ENCODE assay signal across 21 mouse cellular contexts in genomic region chr17:4214970-4215369, GRCm38 (mm10).
DNase-seq lines count a peak whose midpoint lies in the region; ATAC-seq lines count a peak whose summit lies in the region.
"Had no signal": no experiment of that assay in that cellular context is flagged by ENCODE, and none has a peak within 500 bp of the region (broad histone marks: within the 10 kb centered on the region; RNA-seq: fewer than 3 reads in every experiment).

No protein-coding gene starts in this region.

- WGBS in midbrain, embryonic 12.5 days, result 62% methylated on average over 8 of the region's 8 CpGs
- 42% methylated on average over 8 of the region's 8 CpGs for WGBS in midbrain, embryonic 15.5 days
- WGBS in forebrain, embryonic 12.5 days, result 17% methylated on average over 8 of the region's 8 CpGs
- WGBS in forebrain, embryonic 15.5 days, result 9% methylated on average over 8 of the region's 8 CpGs

- no peaks in the 10 kb centered on the region for H3K9me3 ChIP-seq in midbrain, embryonic 12.5 days
- no peaks in the 10 kb centered on the region for H3K9me3 ChIP-seq in midbrain, embryonic 15.5 days
- H3K9me3 ChIP-seq in forebrain, embryonic 12.5 days, result no peaks in the 10 kb centered on the region
- no peaks in the 10 kb centered on the region for H3K9me3 ChIP-seq in forebrain, embryonic 15.5 days
- H3K9me3 ChIP-seq: heart, embryonic 10.5 days; heart, embryonic 13.5 days; hindbrain, embryonic 12.5 days; hindbrain, embryonic 15.5 days had no signal

- no peak overlapping the region for H3K9ac ChIP-seq in midbrain, embryonic 12.5 days (replicated peaks)
- H3K9ac ChIP-seq in midbrain, embryonic 15.5 days, result no peak overlapping the region
- H3K9ac ChIP-seq in forebrain, embryonic 12.5 days, result no peak overlapping the region
- no peak overlapping the region for H3K9ac ChIP-seq in forebrain, embryonic 15.5 days (replicated peaks)
- H3K9ac ChIP-seq: heart, embryonic 13.5 days; hindbrain, embryonic 12.5 days; hindbrain, embryonic 15.5 days had no signal

- no peaks in the 10 kb centered on the region for H3K27me3 ChIP-seq in midbrain, embryonic 12.5 days
- H3K27me3 ChIP-seq in midbrain, embryonic 15.5 days (replicated peaks), result no peaks in the 10 kb centered on the region
- H3K27me3 ChIP-seq in forebrain, embryonic 12.5 days, result no peaks in the 10 kb centered on the region
- H3K27me3 ChIP-seq in forebrain, embryonic 15.5 days, result no peaks in the 10 kb centered on the region
- H3K27me3 ChIP-seq: heart, embryonic 13.5 days; hindbrain, embryonic 12.5 days; hindbrain, embryonic 15.5 days had no signal

- peak; percentile 41; the same call in 1 of the 2 replicates for ATAC-seq in midbrain, embryonic 12.5 days (ENCODE audit: low FRiP score, low read depth)
- ATAC-seq in midbrain, embryonic 15.5 days (replicated peaks), result no peak
- ATAC-seq in forebrain, embryonic 12.5 days (ENCODE audit: low FRiP score), result no peak; the same call in 1 of the 2 replicates
- 0 out of 2 replicates have a peak, but pooled peaks have one; percentile 38 for ATAC-seq in forebrain, embryonic 15.5 days (replicated peaks)
- ATAC-seq: CD4-positive, CD25-positive, alpha-beta regulatory T cell, adult 4 months; intestine, postnatal 0 days had no signal

- no peaks in the 10 kb centered on the region for H3K36me3 ChIP-seq in midbrain, embryonic 12.5 days
- no peaks in the 10 kb centered on the region for H3K36me3 ChIP-seq in midbrain, embryonic 15.5 days (replicated peaks)
- H3K36me3 ChIP-seq in forebrain, embryonic 12.5 days (replicated peaks), result no peaks in the 10 kb centered on the region
- H3K36me3 ChIP-seq in forebrain, embryonic 15.5 days, result no peaks in the 10 kb centered on the region
- H3K36me3 ChIP-seq: heart, embryonic 10.5 days; heart, embryonic 13.5 days; hindbrain, embryonic 12.5 days; hindbrain, embryonic 15.5 days had no signal

- H3K27ac ChIP-seq in midbrain, embryonic 12.5 days (replicated peaks), result no peak overlapping the region
- no peak overlapping the region for H3K27ac ChIP-seq in midbrain, embryonic 15.5 days
- peak overlapping the region; percentile 63 for H3K27ac ChIP-seq in forebrain, embryonic 12.5 days
- no peak overlapping the region for H3K27ac ChIP-seq in forebrain, embryonic 15.5 days (replicated peaks)
- H3K27ac ChIP-seq: heart, adult 2 months; heart, embryonic 10.5 days; heart, embryonic 13.5 days; hindbrain, embryonic 12.5 days; hindbrain, embryonic 15.5 days had no signal

- H3K4me1 ChIP-seq in midbrain, embryonic 12.5 days, result peaks cover 4% of the 10 kb centered on the region
- H3K4me1 ChIP-seq in midbrain, embryonic 15.5 days, result peaks cover 12% of the 10 kb centered on the region
- H3K4me1 ChIP-seq in forebrain, embryonic 12.5 days, result peaks cover 17% of the 10 kb centered on the region; the same call in 1 of the 2 replicates
- H3K4me1 ChIP-seq in forebrain, embryonic 15.5 days, result peaks cover 14% of the 10 kb centered on the region
- H3K4me1 ChIP-seq: heart, embryonic 10.5 days; hindbrain, embryonic 12.5 days had no signal

- no peak for DNase-seq in cerebellum, postnatal 10 days
- DNase-seq in ovary, postnatal 10 days (ENCODE audit: low spot score), result no peak
- DNase-seq: adrenal gland, adult 2 months; adrenal gland, postnatal 25 days; cerebellum, adult 2 months; cerebellum, adult 9-11 months; cerebellum, postnatal 36 days; embryo, embryonic 11 days; gastrocnemius, postnatal 25 days; heart, adult 2 months; kidney, adult 2 months had no signal

- H3K4me2 ChIP-seq in midbrain, embryonic 12.5 days (replicated peaks), result no peak overlapping the region
- H3K4me2 ChIP-seq in midbrain, embryonic 15.5 days, result no peak overlapping the region
- no peak overlapping the region for H3K4me2 ChIP-seq in forebrain, embryonic 12.5 days
- H3K4me2 ChIP-seq in forebrain, embryonic 15.5 days (replicated peaks), result no peak overlapping the region
- H3K4me2 ChIP-seq: heart, embryonic 13.5 days; hindbrain, embryonic 12.5 days; hindbrain, embryonic 15.5 days had no signal

- no peak overlapping the region for H3K4me3 ChIP-seq in midbrain, embryonic 12.5 days
- no peak overlapping the region for H3K4me3 ChIP-seq in midbrain, embryonic 15.5 days
- H3K4me3 ChIP-seq in forebrain, embryonic 12.5 days (replicated peaks), result no peak overlapping the region
- no peak overlapping the region for H3K4me3 ChIP-seq in forebrain, embryonic 15.5 days
- H3K4me3 ChIP-seq: heart, adult 2 months; heart, embryonic 10.5 days; heart, embryonic 13.5 days; hindbrain, embryonic 12.5 days; hindbrain, embryonic 15.5 days had no signal

Comparison
In these comparisons a context has a peak if more than half of its experiments do, and no peak if none do; other contexts are left out.
1. ATAC-seq: peak in midbrain, embryonic 12.5 days (single experiment) and forebrain, embryonic 15.5 days (single experiment); none in midbrain, embryonic 15.5 days (single experiment) and forebrain, embryonic 12.5 days (single experiment).